Mouse (Mus musculus) activated CD4-positive, CD25-positive, alpha-beta regulatory T cell (primary cell): ENCODE results near the gene Rad1. TPM values are rescaled to one million over a fixed set of nuclear protein-coding genes. Genes with fewer than 3 reads are reported as not detected.

Experiments
- polyA plus RNA-seq, 2 experiments: library from polyadenylated mRNA; unstranded; fragments of 100-300 nt; shearing (Covaris generic); gene quantifications; one replicate each; pipeline ENCODE4 v1.2.1; 2017

Gene Rad1
- 10 to 100 TPM; 42.4 to 42.8 TPM for polyA plus RNA-seq

DNA sequence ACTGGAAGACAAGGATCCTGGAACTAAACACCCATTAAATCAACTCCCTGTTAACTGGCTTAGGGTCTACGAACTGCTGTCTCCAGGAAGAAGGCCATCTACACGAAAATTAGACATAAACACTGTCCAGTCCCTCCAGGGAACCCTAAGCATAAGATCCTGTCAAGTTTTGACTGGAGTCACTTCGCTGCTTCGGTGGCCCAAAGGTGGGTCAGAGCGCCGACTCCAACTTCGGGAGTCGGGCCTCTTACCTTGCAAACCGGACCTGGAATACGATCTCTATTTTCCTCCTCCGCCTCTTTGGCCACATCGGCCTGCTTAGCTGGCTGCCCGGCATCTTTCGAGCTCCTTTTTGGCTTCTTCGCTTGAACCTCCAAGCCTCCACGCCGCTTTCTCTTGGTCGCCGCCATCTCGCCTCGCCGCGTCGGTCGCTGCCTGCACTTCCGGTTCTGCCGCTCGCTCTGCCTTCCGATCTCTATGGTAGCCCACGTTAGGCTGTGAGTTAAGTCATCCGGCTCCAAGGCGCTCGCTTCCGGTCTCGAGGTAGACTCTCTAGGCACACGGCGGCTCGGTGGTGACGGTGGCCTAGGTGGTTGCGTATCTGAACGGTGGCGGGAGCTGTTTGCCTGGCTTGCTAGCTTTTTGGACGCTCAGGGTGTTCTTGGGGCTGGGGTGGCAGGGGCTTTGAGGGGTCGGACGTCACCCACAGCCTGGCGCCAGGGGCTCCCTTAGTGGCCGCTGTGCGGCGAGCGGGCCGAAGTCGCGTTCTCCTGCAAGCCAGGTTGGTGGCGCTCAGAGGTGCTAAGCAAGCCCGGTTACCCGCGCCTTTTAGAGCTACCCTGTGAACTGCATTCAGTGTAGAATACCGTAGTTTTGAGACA, at the start of gene Rad1, which contains the start of gene Brix1:
TSS of gene Rad1 (plus strand) at position 535 of the 881 bp plus-strand sequence.
TSS of gene Brix1 (minus strand) at position 464 of the 881 bp plus-strand sequence.

DNA sequence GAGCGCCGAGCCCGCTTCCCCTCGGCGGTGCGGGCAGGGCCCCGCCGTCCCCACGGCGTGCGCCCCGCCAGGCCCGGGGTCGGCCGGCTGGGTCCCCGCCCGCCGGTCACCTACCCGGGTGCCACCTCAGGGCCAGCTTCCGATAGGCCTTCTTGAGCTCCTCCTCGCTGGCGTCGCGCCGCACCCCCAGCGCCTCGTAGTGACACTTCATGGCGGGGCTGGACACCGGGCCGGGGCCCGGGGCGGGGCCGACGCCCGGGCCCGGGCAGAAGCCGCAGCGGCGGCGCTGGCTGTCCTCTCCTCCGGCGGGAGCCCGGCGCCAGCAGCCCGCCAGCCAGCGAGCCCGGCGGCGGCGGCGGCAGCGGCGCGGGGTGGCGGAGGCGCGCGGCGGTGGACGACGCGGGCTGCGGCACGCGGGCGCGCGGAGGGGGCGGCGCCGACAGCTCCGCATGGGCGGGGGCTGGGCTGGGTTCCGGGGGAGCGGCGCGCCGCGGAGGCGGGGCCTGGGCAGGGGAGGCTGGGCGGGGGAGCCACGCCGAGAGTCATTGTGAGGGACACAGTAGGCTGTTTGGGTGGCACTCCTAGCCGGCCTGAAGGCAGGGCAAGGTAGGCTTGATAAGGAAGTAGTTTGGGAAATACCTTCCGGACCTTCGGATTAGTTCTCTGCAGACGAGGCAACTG, 15.5 kb upstream of the Rad1 start, which contains the start of gene Dnajc21:
TSS of gene Dnajc21 (minus strand) at position 366 of the 681 bp plus-strand sequence.

Other genes with a start within 250 kb of the Rad1 start
- gene Gm21973, start 160.6 kb upstream of the Rad1 start, polyA plus RNA-seq, result not detected
- not detected for gene Agxt2, start 127.5 kb upstream of the Rad1 start, polyA plus RNA-seq
- 10 to 100 TPM; 29.2 to 34.7 TPM for gene Dnajc21, start 15.5 kb upstream of the Rad1 start, polyA plus RNA-seq
- 100 to 1,000 TPM in 1 of 2 experiments, 10 to 100 TPM in 1; 83.4 to 125 TPM for gene Brix1, start 71 bp upstream of the Rad1 start, polyA plus RNA-seq
- not detected for gene Ttc23l, start 72.7 kb downstream of the Rad1 start, polyA plus RNA-seq
- 1 to 10 TPM; 2.0 to 2.5 TPM for gene Rai14, start 228.6 kb downstream of the Rad1 start, polyA plus RNA-seq